Mouse (Mus musculus) megakaryocyte, embryonic 14.5 days (primary cell): ENCODE measurements around the gene Asic5.

Experiments
- FLI1 ChIP-seq: IDR thresholded peaks from 2 replicates; pipeline ENCODE4 v1.6.1; 2012; ENCODE audit warnings: low read length, inconsistent platforms, mixed read lengths
- GATA1 ChIP-seq: IDR thresholded peaks from 3 replicates; pipeline ENCODE4 v1.6.1; 2012; ENCODE audit warnings: mixed read lengths, low read length, inconsistent platforms, borderline replicate concordance

GRCm38 (mm10) chr3:81943097-81943496 is 39.0 kb upstream of the Asic5 start:
- TF ChIP-seq FLI1 (no peak), GATA1 (no peak)
